Mouse (Mus musculus): ENCODE data around the gene Vmn2r78. TPM values are rescaled to one million over a fixed set of nuclear protein-coding genes. Genes with fewer than 3 reads are reported as not detected.
"Not testable (repeated sequence)": the region's sequence is repeated elsewhere in the genome, so short reads cannot be mapped to it uniquely, and the experiment has no call there.

Vmn2r78 gene
- total RNA-seq (2022): not detected

GRCm38 (mm10) chr7:86914794-86915193 lies at the start of gene Vmn2r78:
Vmn2r78 (plus strand) TSS chr7:86915094.
- not testable (repeated sequence) for DNase-seq (ENCODE audit: low spot score)

- DNase-seq (ENCODE audit: low spot score): no peak
Observed at GRCm38 (mm10) chr7:86889470-86890469, 25.1 kb upstream of the Vmn2r78 start.

- DNase-seq (ENCODE audit: low spot score): no peak
Observed at GRCm38 (mm10) chr7:86937288-86937687, 22.4 kb downstream of the Vmn2r78 start.

- DNase-seq (ENCODE audit: low spot score): no peak
Observed at GRCm38 (mm10) chr7:86994700-86995099, 79.8 kb downstream of the Vmn2r78 start.

GRCm38 (mm10) chr7:86995815-86996214 lies 80.9 kb downstream of the Vmn2r78 start, which contains the start of gene Vmn2r79:
Vmn2r79 (plus strand) TSS chr7:86996115.
- DNase-seq (ENCODE audit: low spot score): not testable (repeated sequence)

Other genes starting within 250 kb of the Vmn2r78 start
- gene Olfr292, start 226.8 kb upstream of the Vmn2r78 start, total RNA-seq (2022): not detected
- gene Folh1, start 139.2 kb upstream of the Vmn2r78 start, total RNA-seq (2022): under 1 TPM in 2 of 4 experiments, not detected in 2; 0.13 to 0.19 TPM
- not detected for gene Vmn2r77, start 120.1 kb upstream of the Vmn2r78 start, total RNA-seq (2022)
- under 1 TPM in 1 of 4 experiments, not detected in 3; 0.03 TPM for gene Vmn2r79, start 81.0 kb downstream of the Vmn2r78 start, total RNA-seq (2022)

Data from heart, adult 8-10 months (tissue).